Mouse (Mus musculus) CH12.LX (cell line): ENCODE measurements around the gene Aph1a.

Source experiments
- CHD1 ChIP-seq: IDR thresholded peaks from 2 replicates; pipeline ENCODE4 v1.6.1; 2012; ENCODE audit warnings: low read depth, low read length, improper control_type of control experiment, inconsistent platforms
- CTCF ChIP-seq, 2 experiments: IDR thresholded peaks in 1 of 2; conservative IDR thresholded peaks in 1 of 2; 2 replicates each; pipeline ENCODE4 v1.5.1; 2011 to 2012; ENCODE audit warnings: low read depth in 2 of 2, low read length in 2 of 2, improper control_type of control experiment in 1 of 2, inconsistent platforms in 1 of 2, mild to moderate bottlenecking in 1 of 2, moderate library complexity in 1 of 2
- E2F4 ChIP-seq: IDR thresholded peaks from 2 replicates; pipeline ENCODE4 v1.6.1; 2011; ENCODE audit warnings: low read depth, low read length, improper control_type of control experiment; ENCODE audit not compliant: insufficient replicate concordance
- HCFC1 ChIP-seq: IDR thresholded peaks from 2 replicates; pipeline ENCODE4 v1.6.1; 2012; ENCODE audit warnings: low read depth, mild to moderate bottlenecking, inconsistent platforms, low read length, improper control_type of control experiment
- MAFK ChIP-seq: IDR thresholded peaks from 2 replicates; pipeline ENCODE4 v1.6.1; 2011; ENCODE audit warnings: low read length, improper control_type of control experiment; ENCODE audit not compliant: insufficient replicate concordance
- NELFE ChIP-seq: IDR thresholded peaks from 2 replicates; pipeline ENCODE4 v1.6.1; 2011; ENCODE audit warnings: low read depth, low read length, improper control_type of control experiment
- POLR2A ChIP-seq: IDR thresholded peaks from 2 replicates; pipeline ENCODE4 v1.6.1; 2011; ENCODE audit warnings: low read depth, mild to moderate bottlenecking, improper control_type of control experiment, low read length
- SIN3A ChIP-seq: IDR thresholded peaks from 2 replicates; pipeline ENCODE4 v1.6.1; 2012; ENCODE audit warnings: low read length, improper control_type of control experiment, inconsistent platforms
- USF1 ChIP-seq: IDR thresholded peaks from 2 replicates; pipeline ENCODE4 v1.6.1; 2014; ENCODE audit warnings: low read depth, mild to moderate bottlenecking, inconsistent platforms, low read length, improper control_type of control experiment
- USF2 ChIP-seq: conservative IDR thresholded peaks from 2 replicates; pipeline ENCODE4 v1.6.1; 2011; ENCODE audit warnings: low read depth, low read length, improper control_type of control experiment
- ZC3H11A ChIP-seq: IDR thresholded peaks from 2 replicates; pipeline ENCODE4 v1.6.1; 2012; ENCODE audit warnings: low read depth, mild to moderate bottlenecking, inconsistent platforms, low read length, improper control_type of control experiment
- ZNF384 ChIP-seq: IDR thresholded peaks from 2 replicates; pipeline ENCODE4 v1.6.1; 2012; ENCODE audit warnings: low read depth, low read length, improper control_type of control experiment, inconsistent platforms

DNA sequence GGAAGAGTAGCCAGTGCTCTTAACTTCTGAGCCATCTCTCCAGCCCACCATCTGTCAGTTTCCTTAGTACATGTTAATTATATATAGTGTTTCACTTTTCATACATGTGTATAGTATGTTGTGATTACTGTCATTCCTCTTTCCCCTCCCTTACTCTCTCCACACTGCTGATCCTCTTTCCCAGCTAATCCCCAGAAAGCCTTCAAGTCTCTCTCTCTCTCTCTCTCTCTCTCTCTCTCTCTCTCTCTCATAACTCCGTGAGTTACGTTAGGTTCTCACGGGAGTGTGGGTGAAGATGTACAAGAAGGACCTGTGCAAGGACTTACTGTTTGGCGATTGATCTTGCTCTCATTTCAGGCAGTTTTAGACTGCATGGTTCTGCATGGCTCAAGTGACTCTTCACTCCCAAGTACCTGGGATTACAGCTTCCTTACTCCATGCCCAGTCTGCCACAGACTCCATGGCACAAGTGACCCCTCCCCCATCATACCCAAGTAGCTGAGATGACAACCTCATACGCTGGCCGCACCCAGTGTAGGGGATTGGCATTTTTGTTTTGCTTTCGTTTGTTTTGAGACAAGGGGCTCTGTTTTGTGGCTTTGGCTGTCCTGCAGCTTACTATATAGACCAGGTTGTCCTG is 39.5 kb downstream of the Aph1a start:
- TF ChIP-seq HCFC1 (no peak), MAFK (no peak), CTCF (conservative IDR thresholded peaks at IDR 0.05 in 1 of 2, IDR thresholded peaks at IDR 0.05 in 1 of 2; ENCODE audit: low read depth in 2 of 2, low read length in 2 of 2) (no peak), ZNF384 (no peak), ZC3H11A (no peak), USF2 (no peak), E2F4 (no peak), NELFE (no peak), USF1 (no peak), POLR2A (no peak), SIN3A (no peak), CHD1 (no peak)
